Mouse (Mus musculus) lung, postnatal 36 days (tissue): ENCODE results near the gene Oma1.
A peak's percentile ranks its signal among the peaks of the same experiment; 100 is the strongest.

ENCODE experiments used
- DNase-seq: peaks from one replicate; pipeline ENCODE4 v3.0.0; 2022; ENCODE audit warnings: mixed read lengths

The Oma1 gene

DNA sequence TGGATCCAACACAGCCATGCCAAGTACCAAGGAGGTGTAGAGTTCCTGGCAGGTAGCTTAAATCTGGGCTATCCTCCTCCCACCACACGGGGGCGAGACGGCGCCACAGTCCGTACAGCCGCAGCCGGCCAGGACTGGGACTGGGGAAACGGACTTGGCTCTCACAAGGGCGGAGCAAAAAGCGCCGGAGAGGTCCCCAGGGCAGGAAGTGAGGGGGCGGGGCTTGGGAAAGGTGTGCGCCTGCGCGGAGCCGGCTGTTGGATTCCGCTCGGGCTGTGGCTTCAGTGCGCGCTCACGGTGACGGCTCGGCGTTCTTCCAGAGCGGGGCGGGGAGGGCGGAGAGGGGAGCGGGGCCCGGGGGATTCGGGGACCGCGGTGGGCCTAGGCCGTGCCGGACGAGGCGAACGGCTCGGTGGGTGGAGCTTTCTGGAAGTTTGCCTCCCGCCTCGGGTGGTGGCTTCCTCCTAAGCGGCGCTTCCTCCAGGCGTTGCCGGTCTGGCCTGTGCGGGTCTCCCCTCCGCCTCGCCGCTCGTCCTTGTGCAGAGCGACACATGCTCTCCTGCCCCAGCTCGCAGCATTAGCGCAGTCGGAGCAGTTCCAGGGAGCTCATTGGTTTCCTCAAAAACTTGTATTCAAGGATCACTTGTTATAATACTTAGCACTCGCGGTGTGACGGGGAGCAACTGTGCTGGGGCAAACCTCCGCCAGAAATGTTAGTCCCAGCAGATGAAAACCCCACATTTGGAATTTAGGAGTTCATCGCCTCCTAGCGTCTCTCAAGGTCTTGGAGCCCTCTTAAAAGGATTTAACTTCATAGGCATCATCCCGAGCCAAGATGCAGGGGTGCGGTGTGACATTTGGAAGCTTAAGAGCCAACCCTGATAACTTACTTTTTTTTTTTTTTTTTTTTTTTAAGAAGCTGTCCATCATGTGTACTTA lies at the start of gene Oma1:
Oma1 (plus strand) TSS at position 226 of the 939 bp plus-strand sequence.
- peak; percentile 99 for DNase-seq

DNA sequence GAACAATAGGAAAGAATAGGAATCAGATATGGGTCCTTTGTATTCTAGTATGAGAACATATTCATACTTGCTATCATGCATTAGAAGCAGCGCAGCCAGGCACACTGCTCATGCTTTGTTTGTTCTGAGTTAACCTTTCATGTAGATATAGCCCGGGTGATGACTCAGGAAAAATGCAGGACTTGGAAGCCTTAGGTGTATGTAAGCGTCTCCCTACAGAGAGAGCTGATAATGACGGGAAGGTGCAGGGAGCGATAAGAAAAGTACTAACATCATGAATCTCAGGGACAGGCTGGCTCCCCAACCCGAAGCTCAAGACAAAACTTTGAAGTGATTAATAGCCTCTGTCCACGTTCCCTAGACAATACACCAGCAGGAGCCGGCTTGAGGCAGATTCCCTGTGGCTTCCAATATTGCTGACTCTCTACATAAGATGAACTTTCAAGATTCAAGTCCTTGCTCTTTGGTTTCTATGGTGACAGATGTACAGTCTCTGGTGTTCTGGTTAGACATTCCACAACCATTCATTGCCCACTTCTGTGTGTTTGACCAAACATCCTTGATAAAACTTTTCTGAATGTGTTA lies 49.7 kb upstream of the Oma1 start:
- no peak for DNase-seq

DNA sequence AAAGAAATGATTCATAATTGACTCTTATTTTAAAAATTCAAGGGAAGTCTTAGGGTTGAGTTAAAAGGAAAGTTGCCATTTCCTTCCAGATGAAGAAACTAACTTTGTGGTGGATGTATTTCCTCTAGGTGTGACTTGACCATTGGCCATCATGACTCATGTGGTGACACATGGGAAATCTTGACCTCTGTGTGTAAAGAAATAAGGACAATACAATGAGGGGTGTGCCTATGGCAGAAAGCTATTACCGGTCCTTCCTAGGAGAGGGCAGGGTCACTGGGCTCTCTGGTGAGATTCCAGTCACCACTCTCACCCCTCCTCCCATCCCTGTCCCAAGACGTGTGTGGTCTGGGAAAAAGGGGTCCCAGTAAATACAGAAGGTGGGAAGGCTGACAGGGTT lies 48.4 kb upstream of the Oma1 start:
- DNase-seq = no peak

DNA sequence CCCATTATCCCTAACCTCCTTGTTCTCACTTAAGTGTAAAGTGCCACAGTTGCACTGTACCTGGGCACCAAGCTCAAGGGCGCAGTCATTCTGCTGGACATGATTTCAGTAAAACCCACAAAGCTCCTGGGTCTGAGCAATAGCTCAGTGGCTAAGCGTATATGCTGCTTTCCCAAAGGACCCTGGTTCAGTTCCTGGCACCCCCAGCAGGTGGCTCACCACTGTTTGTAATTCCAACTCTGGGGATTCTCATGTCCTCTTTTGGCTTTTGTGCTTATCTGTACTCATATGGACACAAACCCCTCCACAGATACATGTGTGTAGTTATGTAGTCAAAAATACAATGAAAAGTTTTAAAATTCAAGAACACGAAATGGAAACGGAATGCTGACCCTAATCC lies 44.3 kb upstream of the Oma1 start:
- no peak for DNase-seq

DNA sequence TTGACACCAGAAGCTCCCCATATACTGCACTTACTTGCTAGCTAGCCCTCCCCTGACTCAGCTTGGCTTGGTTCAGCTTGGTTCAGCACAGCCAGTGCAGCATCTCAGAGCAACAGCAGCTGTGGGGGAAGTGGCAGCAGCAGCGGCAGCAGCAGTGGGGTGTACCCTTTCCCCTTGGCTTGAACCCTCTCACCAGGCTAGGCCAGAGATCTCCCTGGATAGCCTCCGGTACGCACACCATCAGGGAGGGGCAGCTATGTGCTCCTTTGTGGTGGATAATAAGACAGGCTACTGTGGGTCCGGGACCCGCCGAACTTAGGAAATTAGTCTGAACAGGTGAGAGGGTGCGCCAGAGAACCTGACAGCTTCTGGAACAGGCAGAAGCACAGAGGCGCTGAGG lies 40.6 kb upstream of the Oma1 start:
- no peak for DNase-seq

DNA sequence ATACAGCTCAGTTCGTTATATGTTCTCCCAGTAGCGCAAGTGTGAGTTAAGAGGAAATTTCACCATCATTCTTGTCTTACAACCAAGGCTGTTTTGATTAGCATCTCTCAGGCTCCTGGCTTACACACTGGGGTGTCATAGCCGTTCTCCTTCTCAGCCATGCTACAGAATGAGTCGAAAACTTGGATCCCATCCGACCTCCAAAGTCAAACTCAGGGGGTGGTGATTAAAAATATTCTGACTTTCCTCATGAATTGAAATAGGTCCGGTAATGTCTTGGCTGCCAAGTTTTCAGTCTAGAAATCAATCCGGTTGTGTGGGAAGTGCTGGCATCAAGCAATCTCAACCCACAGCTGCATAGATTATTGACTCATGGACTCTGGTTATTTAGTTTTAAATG lies 25.3 kb upstream of the Oma1 start:
- no peak for DNase-seq

DNA sequence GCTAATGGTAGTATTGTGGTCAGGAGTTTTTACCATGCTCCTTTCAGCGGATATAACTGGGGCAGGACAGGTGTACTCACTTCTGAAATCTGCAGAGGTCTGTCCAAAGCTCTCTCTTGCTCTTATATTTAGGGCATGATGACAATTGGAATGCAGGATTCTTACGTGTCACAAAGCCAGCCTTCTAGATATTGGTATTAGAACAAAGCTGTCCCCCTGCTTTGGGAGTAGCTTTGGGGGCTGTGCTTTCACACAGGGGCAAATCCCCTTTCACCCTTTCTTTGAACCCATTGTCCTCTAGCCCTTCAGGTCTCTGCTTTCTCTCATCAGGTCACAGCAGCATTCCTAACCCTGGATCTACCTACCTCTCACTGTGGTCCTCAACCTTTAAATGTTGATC lies 22.8 kb upstream of the Oma1 start, which contains the start of gene 4921539E11Rik:
4921539E11Rik (minus strand) TSS at position 101 of the 400 bp plus-strand sequence.
- DNase-seq = no peak

DNA sequence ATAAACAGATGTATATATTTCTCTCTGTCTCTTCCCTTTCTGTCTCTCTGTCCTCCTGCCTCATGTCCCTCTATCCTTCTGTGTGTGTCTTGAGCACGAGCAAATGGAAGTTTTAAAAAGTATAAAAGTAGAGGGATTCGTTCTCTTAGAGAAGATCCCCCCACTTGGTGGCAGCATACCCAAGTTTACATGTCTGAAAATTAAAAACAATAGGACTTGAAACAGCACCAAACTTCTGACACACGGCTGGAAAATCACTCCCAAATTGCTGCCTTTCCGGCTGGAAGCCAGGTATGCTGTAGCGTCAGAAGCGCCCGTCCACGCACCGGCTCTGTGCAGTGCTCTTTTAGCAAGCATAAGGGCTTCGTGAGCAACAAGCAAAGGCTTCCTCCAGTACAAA lies 14.3 kb upstream of the Oma1 start:
- no peak for DNase-seq

DNA sequence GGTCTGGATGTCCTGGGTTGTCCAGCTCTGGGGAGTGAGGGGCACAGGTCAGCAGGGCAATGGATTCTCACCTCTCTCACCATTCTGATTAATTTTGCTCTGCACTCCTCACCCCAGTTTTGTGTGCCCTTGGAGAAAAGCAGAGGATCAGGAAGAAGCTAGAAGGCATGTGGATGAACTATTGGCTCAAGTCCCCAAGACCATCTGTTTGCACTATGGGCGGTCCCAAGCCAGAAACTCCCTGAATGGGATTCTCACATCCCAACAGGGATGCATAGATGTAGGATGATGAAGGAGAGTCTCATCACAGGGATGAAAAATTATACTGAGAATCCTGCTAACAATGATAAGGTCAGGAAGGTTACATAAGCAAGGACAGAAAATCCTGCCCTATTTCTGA lies 9.8 kb upstream of the Oma1 start:
- DNase-seq = no peak

DNA sequence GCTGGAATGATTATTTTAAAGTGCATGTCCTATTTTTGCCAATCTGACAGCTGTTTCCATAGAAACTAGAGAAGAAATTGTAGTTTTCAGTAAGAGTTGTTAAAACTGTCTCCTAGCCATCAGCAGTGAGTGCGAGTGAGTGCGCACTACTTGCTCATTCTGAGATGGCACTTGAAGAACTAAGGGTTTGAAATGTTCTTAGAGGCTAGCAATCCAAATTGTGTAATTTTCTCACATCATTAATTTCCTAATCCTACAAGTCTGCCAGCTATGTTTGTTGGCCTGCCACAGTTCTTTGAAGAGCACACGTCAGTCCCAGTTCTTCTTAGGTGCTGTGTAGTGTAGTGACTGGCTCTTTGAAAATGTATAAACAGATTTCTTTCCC lies 906 bp downstream of the Oma1 start:
- peak; percentile 78 for DNase-seq

DNA sequence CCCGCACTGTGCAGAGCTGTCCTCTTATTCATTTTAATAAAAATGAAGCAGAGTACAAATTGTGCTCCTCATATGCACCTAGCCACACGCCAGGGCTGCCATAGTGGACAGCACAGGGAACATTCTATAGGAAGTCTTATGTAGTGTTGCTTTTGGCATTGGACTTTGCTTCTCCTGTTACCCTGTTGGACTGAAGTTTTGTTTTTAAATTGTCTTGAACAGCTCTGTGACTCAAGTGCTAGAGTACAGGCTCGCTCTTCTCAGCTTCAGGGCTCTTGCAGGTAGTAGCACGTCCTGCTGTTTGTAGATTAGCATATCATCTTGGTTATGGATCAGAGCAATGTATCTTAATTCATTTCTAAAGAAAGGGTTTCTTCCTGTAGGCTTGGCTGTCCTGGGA lies 2.2 kb downstream of the Oma1 start:
- no peak for DNase-seq

DNA sequence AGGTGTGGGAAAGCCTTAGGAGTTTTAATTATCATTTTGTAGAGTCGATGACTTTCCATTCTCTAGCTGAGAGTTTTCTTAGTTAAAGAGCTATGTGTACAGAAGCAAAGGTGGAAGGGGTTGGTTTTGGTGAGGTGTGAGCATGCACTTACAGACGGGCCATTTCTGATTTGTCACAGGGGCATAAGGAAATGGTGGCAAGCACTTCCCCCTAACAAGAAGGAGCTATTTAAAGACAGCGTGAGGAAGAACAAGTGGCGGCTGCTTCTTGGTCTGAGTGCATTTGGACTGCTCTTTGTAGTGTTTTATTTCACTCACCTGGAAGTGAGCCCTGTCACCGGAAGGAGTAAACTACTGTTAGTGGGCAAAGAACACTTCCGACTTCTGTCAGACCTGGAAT lies 7.8 kb downstream of the Oma1 start:
- no peak for DNase-seq

DNA sequence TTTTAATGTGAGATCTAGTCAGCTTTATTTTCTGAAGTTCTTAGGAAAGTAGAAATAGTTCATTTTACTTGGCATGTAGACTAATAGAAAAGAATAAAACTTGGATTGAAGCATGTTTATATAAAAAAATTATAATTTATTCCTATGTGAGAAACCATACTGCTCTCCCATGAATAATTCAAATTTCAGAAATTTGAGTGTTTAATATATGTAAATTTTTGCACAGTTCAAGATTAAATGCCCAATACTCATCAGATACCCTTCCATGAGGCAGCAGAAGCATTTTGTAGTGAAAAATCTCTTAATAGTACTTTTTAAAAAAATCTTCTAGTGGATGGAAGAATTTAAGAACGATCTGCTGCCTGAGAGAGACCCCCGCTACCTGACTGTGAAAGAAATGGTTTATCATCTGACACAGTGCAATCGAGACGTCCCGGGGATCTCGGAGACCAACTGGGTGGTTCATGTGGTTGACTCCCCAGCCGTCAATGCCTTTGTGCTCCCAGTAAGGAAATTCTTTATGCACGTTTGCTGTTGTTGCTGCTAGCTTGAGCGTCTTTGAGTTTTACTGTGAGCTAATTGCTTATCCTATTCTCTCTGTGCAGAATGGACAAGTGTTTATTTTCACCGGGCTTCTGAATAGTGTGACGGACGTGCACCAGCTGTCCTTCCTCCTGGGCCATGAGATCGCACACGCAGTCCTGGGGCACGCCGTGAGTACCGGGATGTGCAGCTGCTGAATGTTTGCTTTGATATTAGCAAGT lies 11.3 kb downstream of the Oma1 start:
- peak; percentile 74 for DNase-seq

DNA sequence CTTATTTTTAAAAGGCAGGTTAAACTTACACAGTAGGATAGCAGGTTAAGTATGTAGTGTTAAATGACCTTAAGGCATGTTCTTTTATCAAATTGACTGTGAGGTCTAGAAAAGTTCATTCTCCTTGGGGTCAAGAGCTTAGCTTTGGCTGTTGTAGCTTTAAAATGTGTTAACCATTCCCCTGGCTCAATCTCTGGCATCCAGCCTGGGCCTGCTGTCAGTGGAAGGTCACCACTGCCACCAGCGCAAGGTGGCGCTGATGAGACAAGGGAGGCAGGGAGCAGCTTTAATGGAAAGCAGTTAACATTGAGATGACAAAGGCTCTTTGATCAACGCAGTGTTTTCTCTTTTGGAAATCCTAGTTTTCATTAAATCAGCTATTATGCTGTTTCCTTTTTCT lies 13.4 kb downstream of the Oma1 start:
- peak; percentile 68 for DNase-seq

DNA sequence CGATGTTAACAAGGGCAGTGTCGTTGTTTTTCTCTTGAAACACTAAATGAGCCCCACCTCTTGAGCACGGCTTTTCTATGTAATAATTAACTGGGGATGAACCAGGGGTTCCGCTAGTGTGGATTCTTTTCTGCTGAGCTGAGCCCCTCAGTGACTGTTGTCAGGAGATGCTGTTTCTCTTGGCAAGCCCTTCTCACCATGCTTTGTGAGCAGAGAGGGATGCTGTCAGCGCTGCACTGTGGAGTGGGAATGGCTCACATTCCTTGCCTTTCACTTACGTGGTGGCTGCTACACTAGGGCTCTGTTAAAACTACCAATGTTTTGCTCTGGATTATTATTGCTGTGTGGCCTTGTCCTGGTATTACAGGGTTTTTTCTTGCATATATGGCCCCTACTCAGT lies 15.7 kb downstream of the Oma1 start:
- DNase-seq = no peak

DNA sequence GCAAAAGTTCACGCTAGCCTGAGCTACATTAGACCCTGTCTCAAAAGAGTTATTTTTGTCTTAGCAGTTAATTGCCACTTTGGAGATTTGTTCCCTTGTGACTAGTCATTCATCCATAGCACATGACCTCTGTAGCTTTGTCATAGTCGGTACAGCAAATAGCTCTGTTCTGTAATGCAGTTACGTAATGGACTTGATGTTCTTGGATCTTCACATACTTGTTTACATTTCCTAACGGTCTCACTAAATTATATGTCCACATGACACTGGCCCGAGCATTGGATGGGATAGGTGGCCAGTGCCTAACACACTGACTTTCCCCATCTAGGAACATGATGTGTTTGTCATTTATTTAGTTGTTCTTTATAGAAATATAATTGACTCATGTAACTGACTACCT lies 21.5 kb downstream of the Oma1 start:
- DNase-seq = no peak

DNA sequence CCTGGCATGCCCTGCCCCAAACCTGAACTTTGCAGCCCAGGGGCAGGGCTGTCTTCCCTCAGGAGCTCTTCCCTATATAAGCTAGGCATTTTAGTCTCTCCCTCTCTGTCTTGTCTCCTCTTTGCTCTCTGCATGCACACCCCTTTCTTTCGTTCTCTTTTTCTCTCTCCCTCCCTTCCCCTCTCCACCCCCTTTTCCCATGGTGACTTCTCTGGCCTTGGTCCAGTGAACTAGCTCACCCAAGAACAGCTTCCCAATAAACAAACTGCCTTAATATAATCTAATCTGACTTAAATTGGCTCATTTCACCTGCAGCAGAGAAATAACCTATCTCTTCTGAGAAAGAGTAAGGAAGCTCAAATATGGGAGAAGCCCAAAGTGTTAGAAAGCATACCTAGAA lies 27.1 kb downstream of the Oma1 start:
- no peak for DNase-seq

DNA sequence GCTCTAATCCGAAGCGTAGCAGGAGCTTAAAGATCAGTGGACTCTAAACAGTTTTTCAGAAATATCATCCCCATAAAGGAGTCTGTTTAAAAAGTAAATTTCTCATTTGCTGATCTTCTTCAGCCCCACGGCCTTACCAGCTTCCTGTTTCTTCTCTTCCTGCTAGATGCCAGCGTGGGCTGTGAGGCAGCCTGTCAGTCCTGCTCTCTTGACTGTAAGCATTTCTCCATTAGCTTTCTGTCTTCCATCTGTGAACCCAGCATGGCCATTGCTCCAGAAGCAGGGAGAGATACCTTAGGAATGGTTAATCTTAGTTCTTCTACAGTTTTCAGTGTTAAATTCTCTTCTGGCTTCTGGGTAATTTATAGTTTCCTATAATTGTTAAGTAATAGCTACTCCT lies 28.0 kb downstream of the Oma1 start:
- no peak for DNase-seq

DNA sequence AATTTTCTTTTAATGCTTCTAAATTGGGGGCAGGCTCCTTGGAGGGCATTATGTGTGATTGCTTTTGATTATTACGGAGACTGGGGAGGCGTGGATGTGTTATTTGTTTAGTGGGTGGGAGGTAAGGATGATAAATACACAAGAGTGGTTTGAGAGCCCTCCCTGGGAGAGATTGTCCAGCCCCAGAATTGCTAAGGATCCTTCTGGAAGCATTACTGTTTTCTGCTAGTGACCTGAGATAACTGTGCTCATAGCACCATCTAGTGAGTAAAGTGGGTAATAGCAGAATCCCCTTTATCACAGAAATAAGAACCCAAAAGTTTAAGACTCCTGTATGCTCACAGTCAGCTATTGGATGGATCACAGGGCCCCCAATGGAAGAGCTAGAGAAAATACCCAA lies 32.4 kb downstream of the Oma1 start:
- peak; percentile 71 for DNase-seq

DNA sequence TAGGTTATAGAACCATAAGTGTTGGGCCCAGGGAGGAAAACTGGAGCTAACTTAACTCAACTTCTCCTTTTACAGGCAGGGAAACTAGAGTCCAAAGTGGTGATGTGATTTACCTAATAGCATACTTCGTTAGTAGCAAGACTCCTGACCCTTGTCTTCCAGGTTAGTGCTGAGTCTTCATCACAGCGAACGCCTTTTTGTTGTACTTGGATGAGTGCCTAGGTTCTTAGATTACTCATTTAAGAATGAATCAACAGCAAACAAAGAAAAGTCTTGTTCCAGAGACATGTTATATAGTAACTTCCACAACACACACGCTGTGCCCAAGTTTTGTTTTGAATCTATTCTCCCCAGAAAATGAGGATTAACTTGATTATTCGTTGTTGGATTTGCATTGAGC lies 33.2 kb downstream of the Oma1 start:
- no peak for DNase-seq

DNA sequence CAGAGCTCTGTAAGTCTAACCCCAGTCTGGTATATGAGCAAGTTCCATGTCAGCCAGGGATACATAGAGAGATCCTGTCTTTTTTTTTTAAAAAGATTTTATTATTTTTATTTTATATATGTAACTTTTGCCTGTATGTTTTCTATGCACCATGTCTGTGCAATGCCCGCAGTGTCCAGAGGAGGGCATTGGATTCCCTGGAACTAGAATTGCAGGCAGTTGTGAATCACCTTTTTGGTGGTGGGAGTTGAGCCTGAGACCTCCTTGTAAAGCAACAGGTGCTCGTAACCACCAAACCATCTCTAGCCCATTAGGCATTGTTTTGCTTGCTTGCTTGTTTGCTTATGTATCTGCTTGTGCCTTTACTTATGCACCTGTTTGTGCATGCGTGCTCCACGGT lies 35.6 kb downstream of the Oma1 start:
- no peak for DNase-seq

DNA sequence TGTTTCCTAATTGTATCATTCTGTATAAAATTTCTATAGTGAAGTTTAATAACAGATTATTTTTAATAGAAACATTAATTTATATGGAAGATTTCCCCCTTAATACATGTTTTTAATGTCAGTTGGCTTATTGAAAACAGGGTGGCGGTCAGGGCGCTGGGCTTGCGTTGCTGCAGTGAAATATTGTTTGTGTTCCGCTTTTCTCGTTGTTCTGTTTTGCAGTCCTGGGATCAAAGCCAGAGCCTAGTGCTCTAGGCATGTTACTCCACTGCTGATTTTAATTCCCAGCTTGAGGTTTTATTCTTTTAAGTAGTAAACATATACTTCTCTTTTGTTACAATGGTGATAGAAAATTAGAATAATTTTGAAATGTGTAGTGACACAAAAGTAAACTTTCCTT lies 39.3 kb downstream of the Oma1 start:
- no peak for DNase-seq

DNA sequence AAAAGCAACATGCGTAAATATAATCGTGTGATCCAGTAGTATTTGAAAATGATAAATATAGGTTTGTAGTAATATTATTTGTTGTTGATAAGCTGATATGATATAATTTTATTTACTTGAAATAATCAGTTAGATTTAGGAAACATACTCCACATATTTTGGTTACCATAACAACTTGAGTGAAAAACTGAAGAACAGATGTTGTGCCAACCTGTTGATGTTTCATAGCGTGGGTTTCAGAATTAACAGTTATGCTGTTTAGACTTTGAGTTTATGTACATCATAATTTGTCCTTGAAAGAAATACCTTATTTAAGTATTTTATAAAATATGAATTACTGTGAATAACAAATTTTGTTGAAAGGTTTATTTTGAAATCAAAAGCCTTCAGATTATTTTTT lies 43.8 kb downstream of the Oma1 start:
- DNase-seq = no peak

DNA sequence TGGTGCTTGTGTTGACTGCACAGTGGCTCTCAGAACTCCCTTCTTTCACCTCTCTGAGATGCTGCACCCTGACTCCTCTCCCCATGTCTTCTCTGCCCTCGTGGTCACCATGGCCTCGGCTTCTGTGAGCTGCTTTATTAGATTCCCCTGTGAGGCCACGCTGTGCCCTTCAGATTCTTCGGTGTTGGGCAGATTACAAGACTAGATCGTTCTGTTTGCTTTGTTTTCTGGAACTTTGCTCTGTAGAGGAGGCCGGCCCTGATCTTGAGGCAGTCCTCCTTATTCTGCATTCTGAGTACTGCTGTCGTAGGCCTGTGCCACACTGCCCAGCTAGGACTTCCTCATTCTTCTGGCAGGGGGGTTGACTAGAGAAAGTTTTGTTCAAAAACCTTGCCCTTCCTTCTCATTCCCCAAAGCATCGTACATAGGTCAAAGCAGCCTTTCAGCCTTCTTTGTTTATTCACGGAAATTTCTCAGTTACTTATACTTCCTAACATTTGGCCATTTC lies 45.4 kb downstream of the Oma1 start:
- no peak for DNase-seq
